ENCODE assay signal across 10 mouse cellular contexts in the genomic region with DNA sequence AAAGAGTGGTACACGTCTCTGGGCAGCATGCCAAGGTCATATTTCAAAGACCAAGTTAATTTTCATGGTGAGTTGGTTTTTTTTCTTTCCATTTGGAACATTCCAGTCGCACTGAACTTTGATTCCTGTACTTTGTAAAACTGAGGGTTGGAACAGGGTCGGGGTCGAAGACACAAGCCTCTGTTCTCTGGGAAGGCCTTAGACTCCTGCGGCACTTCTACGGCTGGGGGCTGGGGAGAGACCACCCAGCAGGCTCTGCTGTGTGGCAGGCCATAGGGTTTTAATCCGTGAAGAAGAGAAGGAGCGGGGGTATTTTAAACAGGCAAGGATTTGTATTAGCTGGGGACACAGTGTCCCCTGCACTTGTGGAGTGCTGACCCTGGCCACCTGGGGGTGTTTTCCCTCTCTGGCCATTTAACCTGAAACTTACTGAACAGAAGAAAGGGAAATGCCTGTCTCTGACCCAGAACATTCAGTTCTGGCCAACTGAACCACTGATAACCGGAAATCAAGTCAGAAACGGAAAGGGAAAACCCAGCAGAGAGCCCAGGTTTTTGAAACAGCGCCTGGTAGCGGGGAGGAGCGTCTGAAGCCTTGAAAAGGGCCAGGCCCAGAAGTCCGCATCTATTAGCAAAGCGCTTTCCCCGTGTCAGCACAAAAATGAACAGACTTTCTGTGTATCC. TPM values are rescaled to one million over a fixed set of nuclear protein-coding genes. Genes with fewer than 3 reads are reported as not detected.
DNase-seq lines count a peak whose midpoint lies in the region; ATAC-seq and TF ChIP-seq lines count a peak whose summit lies in the region.
"Had no signal": no experiment of that assay in that cellular context is flagged by ENCODE, and none has a peak within 500 bp of the region (broad histone marks: within the 10 kb centered on the region; RNA-seq: fewer than 3 reads in every experiment).

No protein-coding gene starts in this region.

- no peaks in the 10 kb centered on the region for H3K36me3 ChIP-seq in hindbrain, postnatal 0 days (ENCODE audit: insufficient read depth, low read length)
- H3K36me3 ChIP-seq in hindbrain, embryonic 11.5 days (ENCODE audit: control insufficient read depth, insufficient read depth, low read length), result no peaks in the 10 kb centered on the region
- no peaks in the 10 kb centered on the region for H3K36me3 ChIP-seq in kidney, embryonic 14.5 days (ENCODE audit: control insufficient read depth, insufficient read depth, low read length)
- no peaks in the 10 kb centered on the region for H3K36me3 ChIP-seq in midbrain, embryonic 12.5 days
- H3K36me3 ChIP-seq: stomach, embryonic 15.5 days had no signal

- H3K4me3 ChIP-seq in hindbrain, postnatal 0 days (ENCODE audit: low read length), result no peak overlapping the region
- no peak overlapping the region for H3K4me3 ChIP-seq in hindbrain, embryonic 11.5 days (ENCODE audit: low read depth, low read length)
- no peak overlapping the region for H3K4me3 ChIP-seq in kidney, embryonic 14.5 days (ENCODE audit: low read length)
- no peak overlapping the region for H3K4me3 ChIP-seq in midbrain, embryonic 12.5 days
- H3K4me3 ChIP-seq: stomach, embryonic 15.5 days had no signal

- H3K9me3 ChIP-seq in hindbrain, postnatal 0 days (ENCODE audit: low read length), result no peaks in the 10 kb centered on the region
- no peaks in the 10 kb centered on the region for H3K9me3 ChIP-seq in hindbrain, embryonic 11.5 days (ENCODE audit: control insufficient read depth, low read length)
- H3K9me3 ChIP-seq in kidney, embryonic 14.5 days (ENCODE audit: control insufficient read depth, low read length), result no peaks in the 10 kb centered on the region
- H3K9me3 ChIP-seq in midbrain, embryonic 12.5 days, result no peaks in the 10 kb centered on the region
- H3K9me3 ChIP-seq: stomach, embryonic 15.5 days had no signal

- no peaks in the 10 kb centered on the region for H3K27me3 ChIP-seq in hindbrain, postnatal 0 days (ENCODE audit: insufficient read depth, low read length)
- no peaks in the 10 kb centered on the region for H3K27me3 ChIP-seq in hindbrain, embryonic 11.5 days (ENCODE audit: control insufficient read depth, insufficient read depth, low read length)
- H3K27me3 ChIP-seq in kidney, embryonic 14.5 days (ENCODE audit: control insufficient read depth, insufficient read depth, low read length), result no peaks in the 10 kb centered on the region
- H3K27me3 ChIP-seq in midbrain, embryonic 12.5 days, result peaks cover 13% of the 10 kb centered on the region
- H3K27me3 ChIP-seq: stomach, embryonic 15.5 days had no signal

- 27% methylated on average over 16 of the region's 16 CpGs for WGBS in hindbrain, postnatal 0 days
- 31% methylated on average over 16 of the region's 16 CpGs for WGBS in hindbrain, embryonic 11.5 days
- 23% methylated on average over 16 of the region's 16 CpGs for WGBS in kidney, embryonic 14.5 days
- 17% methylated on average over 16 of the region's 16 CpGs for WGBS in midbrain, embryonic 12.5 days

- TF ChIP-seq CTCF in hindbrain, postnatal 0 days (IDR thresholded peaks at IDR 0.05; ENCODE audit: low read depth), result peak; percentile 1; the same call in 1 of the 2 replicates

- no peak overlapping the region for H3K4me2 ChIP-seq in hindbrain, postnatal 0 days (ENCODE audit: low read depth, low read length)
- H3K4me2 ChIP-seq in hindbrain, embryonic 11.5 days (replicated peaks; ENCODE audit: low read depth, low read length), result no peak overlapping the region
- no peak overlapping the region for H3K4me2 ChIP-seq in kidney, embryonic 14.5 days (replicated peaks; ENCODE audit: low read depth, low read length)
- 0 out of 2 replicates have a peak overlapping the region, but pooled peaks have one; percentile 7 for H3K4me2 ChIP-seq in midbrain, embryonic 12.5 days (replicated peaks)
- H3K4me2 ChIP-seq: stomach, embryonic 15.5 days had no signal

- peak overlapping the region; percentile 15; the same call in 1 of the 2 replicates for H3K27ac ChIP-seq in hindbrain, postnatal 0 days
- H3K27ac ChIP-seq in hindbrain, embryonic 11.5 days (ENCODE audit: low read depth, low read length), result no peak overlapping the region
- peak overlapping the region; percentile 69 for H3K27ac ChIP-seq in kidney, embryonic 14.5 days (ENCODE audit: low read depth, low read length)
- H3K27ac ChIP-seq in midbrain, embryonic 12.5 days (replicated peaks), result 0 out of 2 replicates have a peak overlapping the region, but pooled peaks have one; percentile 35
- H3K27ac ChIP-seq: stomach, embryonic 15.5 days had no signal

- no peak overlapping the region for H3K9ac ChIP-seq in hindbrain, postnatal 0 days (replicated peaks; ENCODE audit: low read length)
- H3K9ac ChIP-seq in hindbrain, embryonic 11.5 days (ENCODE audit: low read depth, low read length), result no peak overlapping the region
- H3K9ac ChIP-seq in kidney, embryonic 14.5 days (ENCODE audit: low read depth, low read length), result no peak overlapping the region
- no peak overlapping the region for H3K9ac ChIP-seq in midbrain, embryonic 12.5 days (replicated peaks)
- H3K9ac ChIP-seq: stomach, embryonic 15.5 days had no signal

- peak; percentile 40 for DNase-seq in hindbrain, postnatal 0 days (ENCODE audit: low spot score)
- no peak for DNase-seq in hindbrain, embryonic 11.5 days (ENCODE audit: low spot score)
- DNase-seq in embryo, embryonic 11 days, result peak; percentile 74
- no peak for DNase-seq in layer of hippocampus, postnatal 36 days
- DNase-seq in thymus, postnatal 10 days (ENCODE audit: low spot score in 2 of 2), result no peak
- DNase-seq in gastrocnemius, adult 18-20 months (ENCODE audit: low spot score), result no peak
- DNase-seq: cerebellum, adult 11-12 months had no signal

- no peaks in the 10 kb centered on the region for H3K4me1 ChIP-seq in hindbrain, postnatal 0 days (ENCODE audit: insufficient read depth, low read length)
- H3K4me1 ChIP-seq in hindbrain, embryonic 11.5 days (replicated peaks; ENCODE audit: control insufficient read depth, insufficient read depth, low read length), result peaks cover 2% of the 10 kb centered on the region; the same call in 1 of the 2 replicates
- peaks cover 28% of the 10 kb centered on the region for H3K4me1 ChIP-seq in kidney, embryonic 14.5 days (ENCODE audit: control insufficient read depth, insufficient read depth, low read length)
- peaks cover 12% of the 10 kb centered on the region for H3K4me1 ChIP-seq in midbrain, embryonic 12.5 days

- peak; percentile 56 for ATAC-seq in hindbrain, postnatal 0 days
- ATAC-seq in hindbrain, embryonic 11.5 days (ENCODE audit: low FRiP score), result no peak
- peak; percentile 67; the same call in 1 of the 2 replicates for ATAC-seq in kidney, embryonic 14.5 days (ENCODE audit: low FRiP score, low TSS enrichment)
- no peak for ATAC-seq in midbrain, embryonic 12.5 days (ENCODE audit: low FRiP score, low read depth)

RNA-seq across cellular contexts. Expression of a gene that starts 42.9 kb away (rescaled TPM):
- total RNA-seq in hindbrain, postnatal 0 days (2014; rRNA removed), result 90.4 and 97.7 TPM in 2 replicates
- 157 and 162 TPM in 2 replicates for polyA plus RNA-seq in hindbrain, postnatal 0 days (2015; fragmentation: Nextera tagmentation; extraction: Ambion mirVana)
- 235 and 259 TPM in 2 replicates for polyA plus RNA-seq in hindbrain, embryonic 11.5 days (2014; fragmentation: Nextera tagmentation; extraction: Ambion mirVana)
- 118 and 130 TPM in 2 replicates for polyA plus RNA-seq in kidney, embryonic 14.5 days (2014; fragmentation: Nextera tagmentation; extraction: Ambion mirVana)
- 359 and 366 TPM in 2 replicates for polyA plus RNA-seq in midbrain, embryonic 12.5 days (2016; fragmentation: Nextera tagmentation; extraction: Ambion mirVana)
- total RNA-seq in layer of hippocampus, postnatal 36 days (2021), result 10 to 100 TPM; 13.7 to 14.5 TPM
- total RNA-seq in gastrocnemius, adult 18-20 months (2021), result under 1 TPM; 0.71 to 0.83 TPM

Comparison
In these comparisons a context has a peak if more than half of its experiments do, and no peak if none do; other contexts are left out.
1. ATAC-seq: peak in hindbrain, postnatal 0 days (single experiment) and kidney, embryonic 14.5 days (single experiment); none in hindbrain, embryonic 11.5 days (single experiment) and midbrain, embryonic 12.5 days (single experiment).
2. DNase-seq: peak in hindbrain, postnatal 0 days (single experiment) and embryo, embryonic 11 days (single experiment); none in hindbrain, embryonic 11.5 days (single experiment), layer of hippocampus, postnatal 36 days (0 of 2), thymus, postnatal 10 days (0 of 2) and gastrocnemius, adult 18-20 months (single experiment).